Mouse (Mus musculus): ENCODE measurements around the gene Ksr2. TPM values are rescaled to one million over a fixed set of nuclear protein-coding genes. Genes with fewer than 3 reads are reported as not detected.

Ksr2 gene
- polyA plus RNA-seq (2012; rRNA removed), result 0.02 TPM in 2 replicates

GRCm38 (mm10) chr5:117413507-117414501 lies at the start of gene Ksr2:
TSS of gene Ksr2 (plus strand) at chr5:117414000.

GRCm38 (mm10) chr5:117388877-117389276 lies 24.9 kb upstream of the Ksr2 start, which contains the start of gene Rfc5:
TSS of gene Rfc5 (minus strand) at chr5:117389047.

GRCm38 (mm10) chr5:117780681-117781080 lies 366.9 kb downstream of the Ksr2 start, which contains the start of gene Nos1:
TSS of gene Nos1 (plus strand) at chr5:117781032.

Other genes with a start within 250 kb of the Ksr2 start
- 133 and 138 TPM in 2 replicates for gene Pebp1, start 126.4 kb upstream of the Ksr2 start, polyA plus RNA-seq (2012; rRNA removed)
- gene Vsig10, start 94.9 kb upstream of the Ksr2 start, polyA plus RNA-seq (2012; rRNA removed), result 1.8 and 2.1 TPM in 2 replicates
- gene Wsb2, start 56.7 kb upstream of the Ksr2 start, polyA plus RNA-seq (2012; rRNA removed), result 29.8 and 31.0 TPM in 2 replicates
- gene Rfc5, start 25.0 kb upstream of the Ksr2 start, polyA plus RNA-seq (2012; rRNA removed), result 12.8 and 16.8 TPM in 2 replicates